Mouse (Mus musculus): ENCODE measurements at regions not wholly inside any gene's neighbourhood (a gene's known extent, or its start where the extent isn't known, plus 50 kb on each side); places are given as distances from the start of the nearest gene placed in this dataset.

DNA sequence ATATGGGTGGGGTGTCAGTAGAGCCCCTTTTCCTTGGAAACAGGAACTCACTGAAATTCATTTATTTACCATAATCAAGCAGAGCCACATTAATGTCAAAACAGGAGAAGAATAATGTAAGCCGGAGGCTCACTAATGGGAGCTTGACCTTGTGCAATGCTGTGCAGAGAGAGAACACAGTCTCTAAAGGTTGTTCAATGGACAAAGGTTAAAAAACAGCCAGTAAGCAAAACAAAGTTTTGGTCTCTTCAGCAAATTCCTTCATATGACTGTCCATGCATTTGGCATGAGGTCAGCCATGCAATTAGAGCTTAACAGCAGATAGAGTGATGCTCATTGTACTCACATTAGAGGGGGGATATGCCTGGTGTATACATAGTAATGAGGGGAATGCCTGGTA lies 113.1 kb downstream of the Tsen15 start:
- DNase-seq (ENCODE audit: low spot score): peak; percentile 75
- Histone ChIP-seq H3K27ac (no peak overlapping the region), H3K4me3 (replicated peaks; ENCODE audit: low read depth, low read length) (no peak overlapping the region), H3K4me1 (replicated peaks; ENCODE audit: insufficient read depth, low read length) (no peaks in the 10 kb centered on the region), H3K4me2 (ENCODE audit: low read length) (no peak overlapping the region), H3K9me3 (replicated peaks; ENCODE audit: low read length) (no peaks in the 10 kb centered on the region), H3K9ac (ENCODE audit: low read depth, low read length) (no peak overlapping the region), H3K36me3 (ENCODE audit: insufficient read depth, low read length) (no peaks in the 10 kb centered on the region), H3K27me3 (ENCODE audit: insufficient read depth, low read length) (no peaks in the 10 kb centered on the region)
- TF ChIP-seq CTCF (IDR thresholded peaks at IDR 0.05; ENCODE audit: low read depth): no peak
- WGBS: 44% methylated on average over 1 of the region's 1 CpGs
- 0 out of 2 replicates have a peak, but pooled peaks have one; percentile 54 for ATAC-seq (replicated peaks; ENCODE audit: low FRiP score, low read depth)

DNA sequence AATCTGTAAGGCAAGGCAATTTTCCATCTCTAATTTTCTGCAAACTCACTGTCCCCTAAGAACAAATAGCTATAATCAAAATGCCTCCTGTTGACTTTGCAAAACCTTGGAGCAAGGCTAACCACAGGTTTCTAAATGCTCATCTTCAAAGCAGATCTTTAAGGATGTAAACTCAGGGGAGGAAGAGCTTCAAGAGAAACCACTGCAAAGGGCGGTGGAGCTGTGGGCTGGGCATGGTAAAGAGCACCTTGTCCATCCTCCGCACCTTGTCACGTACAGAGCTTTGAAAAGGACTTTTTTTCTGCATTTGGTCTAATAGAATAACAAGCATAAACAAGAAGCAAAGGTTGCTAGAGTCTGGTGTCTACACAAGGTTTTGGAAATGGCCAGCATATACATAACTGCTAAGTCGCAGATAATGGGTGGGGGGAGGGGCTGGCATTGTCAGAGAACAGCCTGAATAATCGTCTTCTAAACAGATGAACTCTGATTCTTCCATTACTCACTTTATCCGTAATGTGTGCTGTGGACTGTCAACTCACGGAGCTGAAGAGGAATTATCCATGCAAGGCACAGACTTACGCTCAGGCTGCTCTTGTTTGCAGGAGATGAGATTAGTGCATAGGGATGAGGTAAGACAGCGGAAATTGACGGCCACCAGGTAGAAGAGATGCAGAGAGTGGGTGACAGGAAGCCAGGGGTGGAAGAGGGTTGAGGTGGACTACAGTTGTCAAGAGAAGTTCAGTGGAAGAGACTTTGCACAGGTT lies 116.4 kb downstream of the Tsen15 start:
- DNase-seq (ENCODE audit: low spot score) (no peak), ATAC-seq (replicated peaks; ENCODE audit: low FRiP score, low read depth) (no peak)
- 67% methylated on average over 10 of the region's 10 CpGs for whole genome bisulfite sequencing
- H3K9me3 ChIP-seq (replicated peaks; ENCODE audit: low read length): no peaks in the 10 kb centered on the region
- H3K36me3 ChIP-seq (ENCODE audit: insufficient read depth, low read length): no peaks in the 10 kb centered on the region
- no peak overlapping the region for H3K27ac ChIP-seq
- H3K27me3 ChIP-seq (ENCODE audit: insufficient read depth, low read length): no peaks in the 10 kb centered on the region
- no peaks in the 10 kb centered on the region for H3K4me1 ChIP-seq (replicated peaks; ENCODE audit: insufficient read depth, low read length)
- H3K4me2 ChIP-seq (ENCODE audit: low read length): no peak overlapping the region
- no peak overlapping the region for H3K9ac ChIP-seq (ENCODE audit: low read depth, low read length)
- no peak for TF ChIP-seq CTCF (IDR thresholded peaks at IDR 0.05; ENCODE audit: low read depth)
- no peak overlapping the region for H3K4me3 ChIP-seq (replicated peaks; ENCODE audit: low read depth, low read length)

DNA sequence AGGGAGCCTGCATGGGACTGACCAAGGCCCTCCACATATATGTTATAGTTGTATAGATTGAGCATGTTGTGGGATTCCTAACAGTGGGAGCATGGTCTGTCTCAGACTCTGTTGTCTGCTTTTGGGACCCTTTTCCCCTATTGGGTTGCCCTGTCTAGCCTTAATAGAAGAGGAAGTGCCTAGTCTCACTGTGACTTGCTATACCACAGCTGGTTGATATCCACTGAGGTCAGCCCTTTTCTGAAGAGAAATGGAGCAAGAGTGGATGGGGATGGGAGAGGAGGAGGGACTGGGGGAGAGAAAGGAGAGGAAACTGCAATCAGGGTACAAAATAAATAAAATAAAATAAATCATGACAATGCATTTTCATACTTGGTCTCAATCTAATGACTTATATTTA lies 120.1 kb downstream of the Tsen15 start:
- no peak for TF ChIP-seq CTCF (IDR thresholded peaks at IDR 0.05; ENCODE audit: low read depth)
- no peak for DNase-seq (ENCODE audit: low spot score)
- Histone ChIP-seq H3K4me2 (ENCODE audit: low read length) (no peak overlapping the region), H3K36me3 (ENCODE audit: insufficient read depth, low read length) (no peaks in the 10 kb centered on the region), H3K9me3 (replicated peaks; ENCODE audit: low read length) (no peaks in the 10 kb centered on the region), H3K9ac (ENCODE audit: low read depth, low read length) (no peak overlapping the region), H3K4me1 (replicated peaks; ENCODE audit: insufficient read depth, low read length) (no peaks in the 10 kb centered on the region), H3K27me3 (ENCODE audit: insufficient read depth, low read length) (no peaks in the 10 kb centered on the region), H3K27ac (no peak overlapping the region), H3K4me3 (replicated peaks; ENCODE audit: low read depth, low read length) (no peak overlapping the region)
- no peak for ATAC-seq (replicated peaks; ENCODE audit: low FRiP score, low read depth)

DNA sequence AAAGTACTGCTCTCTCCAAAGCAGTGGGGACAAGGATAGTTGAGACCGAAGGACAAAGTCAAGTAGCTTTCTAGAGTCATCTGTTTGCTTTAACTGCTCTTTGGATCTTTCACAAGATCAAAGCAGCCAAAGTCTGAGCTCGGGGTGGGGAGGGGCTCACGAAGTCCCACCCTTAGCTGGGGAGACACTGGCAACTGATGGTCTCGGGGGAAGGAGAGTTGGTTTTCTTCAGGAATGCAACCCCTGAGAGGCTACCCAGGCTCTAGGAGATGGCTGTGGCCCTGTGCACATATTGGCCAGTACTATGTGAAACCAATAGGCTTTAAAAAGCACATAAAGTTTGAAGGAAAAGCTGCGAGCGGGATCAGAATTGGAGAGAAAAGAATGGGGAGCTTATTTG lies 121.5 kb downstream of the Tsen15 start:
- Histone ChIP-seq H3K36me3 (ENCODE audit: insufficient read depth, low read length) (no peaks in the 10 kb centered on the region), H3K4me2 (ENCODE audit: low read length) (no peak overlapping the region), H3K27ac (no peak overlapping the region), H3K27me3 (ENCODE audit: insufficient read depth, low read length) (no peaks in the 10 kb centered on the region), H3K4me1 (replicated peaks; ENCODE audit: insufficient read depth, low read length) (no peaks in the 10 kb centered on the region), H3K9me3 (replicated peaks; ENCODE audit: low read length) (no peaks in the 10 kb centered on the region), H3K4me3 (replicated peaks; ENCODE audit: low read depth, low read length) (no peak overlapping the region), H3K9ac (ENCODE audit: low read depth, low read length) (no peak overlapping the region)
- TF ChIP-seq CTCF (IDR thresholded peaks at IDR 0.05; ENCODE audit: low read depth): no peak
- 83% methylated on average over 6 of the region's 6 CpGs for WGBS
- ATAC-seq (replicated peaks; ENCODE audit: low FRiP score, low read depth) (no peak), DNase-seq (ENCODE audit: low spot score) (no peak)

DNA sequence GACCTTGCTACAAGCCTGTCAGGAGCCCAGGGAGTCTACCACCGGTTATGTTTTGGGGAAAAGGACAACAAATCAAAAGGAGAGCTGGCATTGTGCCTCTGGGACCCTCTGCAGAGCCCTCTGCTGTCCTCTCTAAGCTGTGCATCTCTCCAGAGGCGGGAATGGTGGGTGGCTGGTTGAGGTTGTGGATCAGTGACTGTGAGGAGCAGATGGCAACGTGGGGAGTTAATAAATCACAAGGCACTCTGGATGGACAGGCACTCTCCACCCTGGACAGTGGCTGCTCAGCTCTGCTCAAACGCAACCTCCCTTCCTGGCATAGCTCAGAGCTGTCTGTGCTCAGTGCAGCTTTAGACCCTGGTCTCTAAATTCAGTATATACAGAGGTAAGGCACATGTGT lies 125.0 kb downstream of the Tsen15 start:
- 12% methylated on average over 4 of the region's 4 CpGs for WGBS
- H3K4me3 ChIP-seq (replicated peaks; ENCODE audit: low read depth, low read length): no peak overlapping the region
- H3K9ac ChIP-seq (ENCODE audit: low read depth, low read length): no peak overlapping the region
- H3K27me3 ChIP-seq (ENCODE audit: insufficient read depth, low read length): no peaks in the 10 kb centered on the region
- ATAC-seq (replicated peaks; ENCODE audit: low FRiP score, low read depth) (peak; percentile 65; the same call in 1 of the 2 replicates), DNase-seq (ENCODE audit: low spot score) (peak; percentile 57)
- H3K36me3 ChIP-seq (ENCODE audit: insufficient read depth, low read length): no peaks in the 10 kb centered on the region
- peak; percentile 53; the same call in 1 of the 2 replicates for TF ChIP-seq CTCF (IDR thresholded peaks at IDR 0.05; ENCODE audit: low read depth)
- H3K27ac ChIP-seq: no peak overlapping the region
- no peak overlapping the region for H3K4me2 ChIP-seq (ENCODE audit: low read length)
- no peaks in the 10 kb centered on the region for H3K9me3 ChIP-seq (replicated peaks; ENCODE audit: low read length)
- no peaks in the 10 kb centered on the region for H3K4me1 ChIP-seq (replicated peaks; ENCODE audit: insufficient read depth, low read length)

DNA sequence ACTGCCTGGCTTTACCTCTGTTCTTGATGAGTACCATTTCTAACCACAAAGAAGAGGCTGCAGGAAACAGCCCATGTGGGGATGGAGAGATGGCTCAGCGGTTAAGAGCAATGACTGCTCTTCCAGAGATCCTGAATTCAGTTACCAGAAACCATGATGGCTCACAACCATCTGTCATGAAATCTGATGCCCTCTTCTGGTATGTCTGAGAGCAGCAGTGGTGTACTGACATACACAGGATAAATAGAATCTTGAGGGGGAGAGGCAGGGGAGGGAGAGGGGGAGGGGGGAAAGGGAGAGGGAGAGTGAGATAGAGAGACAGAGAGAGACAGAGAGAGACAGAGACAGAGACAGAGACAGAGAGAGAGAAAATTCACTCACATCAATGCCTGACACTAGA lies 125.5 kb downstream of the Tsen15 start:
- no peak overlapping the region for H3K4me3 ChIP-seq (replicated peaks; ENCODE audit: low read depth, low read length)
- H3K9ac ChIP-seq (ENCODE audit: low read depth, low read length): no peak overlapping the region
- H3K36me3 ChIP-seq (ENCODE audit: insufficient read depth, low read length): no peaks in the 10 kb centered on the region
- no peaks in the 10 kb centered on the region for H3K9me3 ChIP-seq (replicated peaks; ENCODE audit: low read length)
- TF ChIP-seq CTCF (IDR thresholded peaks at IDR 0.05; ENCODE audit: low read depth): peak; percentile 42
- H3K27me3 ChIP-seq (ENCODE audit: insufficient read depth, low read length): no peaks in the 10 kb centered on the region
- DNase-seq (ENCODE audit: low spot score): no peak
- 94% methylated on average over 1 of the region's 1 CpGs for whole genome bisulfite sequencing
- no peak for ATAC-seq (replicated peaks; ENCODE audit: low FRiP score, low read depth)
- H3K27ac ChIP-seq: no peak overlapping the region
- no peaks in the 10 kb centered on the region for H3K4me1 ChIP-seq (replicated peaks; ENCODE audit: insufficient read depth, low read length)
- no peak overlapping the region for H3K4me2 ChIP-seq (ENCODE audit: low read length)

DNA sequence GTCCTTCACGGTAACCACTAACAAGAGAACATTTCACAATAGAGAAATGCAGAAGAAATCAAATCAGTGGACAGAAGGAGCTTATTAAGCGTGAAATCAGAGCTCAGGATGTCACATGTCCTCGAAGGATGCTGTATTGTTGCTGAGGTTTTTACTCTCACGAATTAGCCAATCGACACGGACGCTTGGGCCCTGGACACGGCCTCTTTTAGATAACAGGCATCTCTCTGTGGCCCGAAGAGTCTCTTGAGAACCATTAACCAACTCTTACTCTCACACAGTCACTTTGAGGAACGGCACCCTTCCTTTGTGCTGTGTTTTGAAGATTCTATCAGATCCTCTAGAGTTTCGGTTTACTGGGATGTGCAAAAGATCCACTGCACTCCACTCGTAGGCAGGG lies 128.2 kb downstream of the Tsen15 start:
- WGBS: 67% methylated on average over 12 of the region's 12 CpGs
- no peak for TF ChIP-seq CTCF (IDR thresholded peaks at IDR 0.05; ENCODE audit: low read depth)
- H3K9me3 ChIP-seq (replicated peaks; ENCODE audit: low read length): no peaks in the 10 kb centered on the region
- H3K4me3 ChIP-seq (replicated peaks; ENCODE audit: low read depth, low read length): no peak overlapping the region
- H3K4me1 ChIP-seq (replicated peaks; ENCODE audit: insufficient read depth, low read length): no peaks in the 10 kb centered on the region
- H3K36me3 ChIP-seq (ENCODE audit: insufficient read depth, low read length): no peaks in the 10 kb centered on the region
- DNase-seq (ENCODE audit: low spot score) (no peak), ATAC-seq (replicated peaks; ENCODE audit: low FRiP score, low read depth) (no peak)
- H3K4me2 ChIP-seq (ENCODE audit: low read length): no peak overlapping the region
- H3K9ac ChIP-seq (ENCODE audit: low read depth, low read length): no peak overlapping the region
- no peaks in the 10 kb centered on the region for H3K27me3 ChIP-seq (ENCODE audit: insufficient read depth, low read length)
- no peak overlapping the region for H3K27ac ChIP-seq
